Mouse (Mus musculus) B cell, adult 67 days (primary cell): ENCODE data around the gene Skor1. TPM values are rescaled to one million over a fixed set of nuclear protein-coding genes. Genes with fewer than 3 reads are reported as not detected.

Experiments
- total RNA-seq, 2 experiments: library from RNA; stranded (reverse); gene quantifications; 4 replicates each; pipeline ENCODE4 v1.2.4; 2023

The Skor1 gene
- under 1 TPM in 1 of 2 experiments, not detected in 1; 0.36 TPM for total RNA-seq

GRCm38 (mm10) chr9:63148410-63149371, at the start of gene Skor1:
Gene Skor1 (minus strand): TSS chr9:63148961.

Other genes starting within 250 kb of the Skor1 start
- 100 to 1,000 TPM; 121 to 131 TPM for gene Pias1, start 161.0 kb downstream of the Skor1 start, total RNA-seq
- 10 to 100 TPM; 39.4 to 41.5 TPM for gene Map2k5, start 228.9 kb upstream of the Skor1 start, total RNA-seq